Mouse (Mus musculus) left cerebral cortex, adult 2 months (tissue): Measurements from ENCODE around the gene Lyl1. TPM values are rescaled to one million over a fixed set of nuclear protein-coding genes. Genes with fewer than 3 reads are reported as not detected.

ENCODE experiments used
- DNase-seq, 2 experiments: peaks; one replicate each; pipeline ENCODE4 v3.0.0; 2021 to 2022; ENCODE audit warnings: low spot score in 2 of 2, mixed read lengths in 1 of 2; ENCODE audit errors: extremely low spot score in 1 of 2
- H3K27ac ChIP-seq: fragments of 200-600 bp; 2 replicates; pipeline ENCODE4 v1.8.1; 2022
- H3K4me3 ChIP-seq: fragments of 200-600 bp; 2 replicates; pipeline ENCODE4 v1.8.1; 2022
- CTCF ChIP-seq: fragments of 200-600 bp; IDR thresholded peaks from 2 replicates; pipeline ENCODE4 v1.8.1; 2022; ENCODE audit warnings: antibody characterized with exemption, mild to moderate bottlenecking, moderate library complexity
- intact Hi-C: fragments of 180-260 bp; cut with DNase I; formaldehyde crosslinking; loops from one replicate; pipeline ENCODE4 v1.15.1; 2025
- total RNA-seq, 2 experiments: library from RNA; stranded (reverse); gene quantifications; 2 replicates each; pipeline ENCODE4 v1.2.3; 2021

The Lyl1 gene
- total RNA-seq, 2 experiments from 2014 or later, result 1.6 to 2.6 TPM

GRCm38 (mm10) chr8:84740895-84741843 lies 39.9 kb downstream of the Lyl1 start:
- Histone ChIP-seq H3K27ac (peak overlapping the region; percentile 56), H3K4me3 (no peak overlapping the region)
- DNase-seq, result no peak
- no peak for TF ChIP-seq CTCF
- intact Hi-C loops, result no loop called here

GRCm38 (mm10) chr8:84742171-84743053 lies 41.2 kb downstream of the Lyl1 start:
- Histone ChIP-seq H3K4me3 (no peak overlapping the region), H3K27ac (peak overlapping the region; percentile 56)
- no peak for DNase-seq
- TF ChIP-seq CTCF, result no peak
- intact Hi-C loops, result no loop called here

GRCm38 (mm10) chr8:84743054-84743415 lies 41.8 kb downstream of the Lyl1 start:
- no peak overlapping the region for H3K4me3 ChIP-seq
- intact Hi-C loops, result no loop called here
- no peak for TF ChIP-seq CTCF
- DNase-seq, result no peak
- peak overlapping the region; percentile 56 for H3K27ac ChIP-seq

GRCm38 (mm10) chr8:84743517-84744420 lies 42.5 kb downstream of the Lyl1 start:
- DNase-seq, result no peak
- intact Hi-C loops, result no loop called here
- H3K4me3 ChIP-seq, result no peak overlapping the region
- peak overlapping the region; percentile 24; the same call in 1 of the 2 replicates for H3K27ac ChIP-seq
- no peak for TF ChIP-seq CTCF

- DNase-seq, result no peak
- intact Hi-C loops, result no loop called here
- no peak; the same call in 1 of the 2 replicates for TF ChIP-seq CTCF
- Histone ChIP-seq H3K4me3 (no peak overlapping the region), H3K27ac (peak overlapping the region; percentile 40)
Measured at GRCm38 (mm10) chr8:84745032-84745925, 44.0 kb downstream of the Lyl1 start.

- no peak for DNase-seq
- Histone ChIP-seq H3K27ac (peak overlapping the region; percentile 81), H3K4me3 (peak overlapping the region; percentile 17; the same call in 1 of the 2 replicates)
- intact Hi-C loops, result no loop called here
- TF ChIP-seq CTCF, result no peak
Measured at GRCm38 (mm10) chr8:84749519-84749918, 48.3 kb downstream of the Lyl1 start.

- intact Hi-C loops, result no loop called here
- DNase-seq, result no peak
- no peak for TF ChIP-seq CTCF
- Histone ChIP-seq H3K4me3 (no peak overlapping the region), H3K27ac (no peak overlapping the region)
Measured at GRCm38 (mm10) chr8:84752734-84753582, 51.7 kb downstream of the Lyl1 start.

Other genes with a start within 250 kb of the Lyl1 start
- 10 to 100 TPM; 17.5 to 17.9 TPM for gene Ier2, start 38.6 kb upstream of the Lyl1 start, total RNA-seq
- gene Trmt1, start 15.2 kb upstream of the Lyl1 start, total RNA-seq, result 100 to 1,000 TPM; 108 to 115 TPM
- gene Nacc1, start 13.6 kb upstream of the Lyl1 start, total RNA-seq, result 10 to 100 TPM; 95.5 to 96.8 TPM
- not detected for gene G430095P16Rik, start 21.6 kb downstream of the Lyl1 start, total RNA-seq
- gene Nfix, start 98.9 kb downstream of the Lyl1 start, total RNA-seq, result 100 to 1,000 TPM; 347 to 350 TPM
- 10 to 100 TPM in 1 of 2 experiments, 1 to 10 TPM in 1; 9.7 to 11.1 TPM for gene Dand5, start 121.4 kb downstream of the Lyl1 start, total RNA-seq
- 10 to 100 TPM; 23.9 to 25.8 TPM for gene Gadd45gip1, start 130.1 kb downstream of the Lyl1 start, total RNA-seq
- gene Rad23a, start 139.2 kb downstream of the Lyl1 start, total RNA-seq, result 10 to 100 TPM; 77.7 to 77.8 TPM
- 100 to 1,000 TPM; 459 to 496 TPM for gene Calr, start 145.5 kb downstream of the Lyl1 start, total RNA-seq
- 10 to 100 TPM; 49.8 to 50.1 TPM for gene Farsa, start 155.5 kb downstream of the Lyl1 start, total RNA-seq
- gene Syce2, start 170.7 kb downstream of the Lyl1 start, total RNA-seq, result 1 to 10 TPM; 7.8 to 8.0 TPM
- gene Gcdh, start 192.5 kb downstream of the Lyl1 start, total RNA-seq, result 10 to 100 TPM; 35.6 to 44.1 TPM
- under 1 TPM in 1 of 2 experiments, not detected in 1; 0.23 TPM for gene Klf1, start 200.5 kb downstream of the Lyl1 start, total RNA-seq
- 1 to 10 TPM; 4.3 to 5.1 TPM for gene Dnase2a, start 207.1 kb downstream of the Lyl1 start, total RNA-seq
- gene Mast1, start 235.9 kb downstream of the Lyl1 start, total RNA-seq, result 10 to 100 TPM; 89.4 to 95.7 TPM
- gene Rtbdn, start 245.5 kb downstream of the Lyl1 start, total RNA-seq, result 1 to 10 TPM; 1.1 to 1.2 TPM